Mouse (Mus musculus) bone marrow macrophage, adult 2 months (primary cell): ENCODE data around the gene Il9. TPM values are rescaled to one million over a fixed set of nuclear protein-coding genes. Genes with fewer than 3 reads are reported as not detected.
A peak's percentile ranks its signal among the peaks of the same experiment; 100 is the strongest.

Source experiments
- H3K27ac ChIP-seq: 2 replicates; pipeline ENCODE4 v1.5.1; 2012; ENCODE audit warnings: low read depth, low read length; ENCODE audit not compliant: insufficient read depth
- H3K4me1 ChIP-seq: 2 replicates; pipeline ENCODE4 v1.6.1; 2012; ENCODE audit warnings: low read length; ENCODE audit not compliant: control insufficient read depth, insufficient read depth
- H3K4me3 ChIP-seq: 2 replicates; pipeline ENCODE4 v1.5.1; 2012; ENCODE audit warnings: mild to moderate bottlenecking, low read length, moderate library complexity; ENCODE audit not compliant: insufficient read depth
- CTCF ChIP-seq: IDR thresholded peaks from 2 replicates; pipeline ENCODE4 v1.5.1; 2012; ENCODE audit warnings: low read depth, mild to moderate bottlenecking, low read length, moderate library complexity
- POLR2A ChIP-seq: IDR thresholded peaks from 2 replicates; pipeline ENCODE4 v1.6.1; 2012; ENCODE audit warnings: mild to moderate bottlenecking, low read depth, low read length, borderline replicate concordance
- polyA plus RNA-seq: library from polyadenylated mRNA; stranded (reverse); fragments of >200 nt; gene quantifications from 2 replicates; pipeline ENCODE4 v1.2.4, GENCODE M21; 2012; ENCODE audit not compliant: missing spikeins, insufficient read depth, insufficient read length

Gene Il9
- polyA plus RNA-seq, 1 experiment, result not detected

- Histone ChIP-seq H3K27ac (no peak overlapping the region), H3K4me3 (no peak overlapping the region), H3K4me1 (no peaks in the 10 kb centered on the region)
- TF ChIP-seq CTCF, result no peak
- no peak for TF ChIP-seq POLR2A
These were observed 24.0 kb downstream of the Il9 start for GRCm38 (mm10) chr13:56458001-56458400.

- no peak for TF ChIP-seq POLR2A
- TF ChIP-seq CTCF, result no peak
These were observed 32.0 kb downstream of the Il9 start for GRCm38 (mm10) chr13:56450035-56450434.

GRCm38 (mm10) chr13:56449239-56450030 lies 32.6 kb downstream of the Il9 start:
- no peak for TF ChIP-seq POLR2A
- TF ChIP-seq CTCF, result no peak
- H3K4me1 ChIP-seq, result no peaks in the 10 kb centered on the region
- no peak overlapping the region for H3K27ac ChIP-seq
- no peak overlapping the region for H3K4me3 ChIP-seq

More at GRCm38 (mm10) chr13:56450035-56450434, 32.0 kb downstream of the Il9 start:
- no peak overlapping the region for H3K27ac ChIP-seq
- H3K4me3 ChIP-seq, result no peak overlapping the region
- no peaks in the 10 kb centered on the region for H3K4me1 ChIP-seq

- TF ChIP-seq CTCF, result no peak
- no peak for TF ChIP-seq POLR2A
- no peak overlapping the region for H3K4me3 ChIP-seq
- H3K4me1 ChIP-seq, result no peaks in the 10 kb centered on the region
- no peak overlapping the region for H3K27ac ChIP-seq
These were observed 37.0 kb downstream of the Il9 start for GRCm38 (mm10) chr13:56444996-56445395.

- H3K4me3 ChIP-seq, result no peak overlapping the region
- H3K27ac ChIP-seq, result no peak overlapping the region
- TF ChIP-seq CTCF, result no peak
- no peak for TF ChIP-seq POLR2A
- H3K4me1 ChIP-seq, result no peaks in the 10 kb centered on the region
These were observed 37.9 kb downstream of the Il9 start for GRCm38 (mm10) chr13:56444112-56444511.

GRCm38 (mm10) chr13:56443411-56443810 lies 38.6 kb downstream of the Il9 start:
- Histone ChIP-seq H3K4me1 (no peaks in the 10 kb centered on the region), H3K27ac (no peak overlapping the region), H3K4me3 (no peak overlapping the region)
- TF ChIP-seq POLR2A (no peak), CTCF (no peak)

- Histone ChIP-seq H3K4me3 (peak within 1 kb of the TSS; percentile 15; the same call in 1 of the 2 replicates), H3K4me1 (no peaks in the 10 kb centered on the region), H3K27ac (no peak within 1 kb of the TSS)
- TF ChIP-seq POLR2A (no peak), CTCF (no peak)
These were observed 43.6 kb downstream of the Il9 start, which contains the start of gene Slc25a48 for GRCm38 (mm10) chr13:56438211-56439075. TSS of gene Slc25a48 (plus strand) at chr13:56438355.

GRCm38 (mm10) chr13:56435615-56436287 lies 46.3 kb downstream of the Il9 start:
- no peak overlapping the region for H3K27ac ChIP-seq
- H3K4me3 ChIP-seq, result no peak overlapping the region
- H3K4me1 ChIP-seq, result no peaks in the 10 kb centered on the region
- TF ChIP-seq CTCF (no peak), POLR2A (no peak)

GRCm38 (mm10) chr13:56434311-56434751 lies 47.7 kb downstream of the Il9 start:
- H3K4me1 ChIP-seq, result no peaks in the 10 kb centered on the region
- TF ChIP-seq CTCF, result no peak
- TF ChIP-seq POLR2A, result no peak
- no peak overlapping the region for H3K4me3 ChIP-seq
- H3K27ac ChIP-seq, result no peak overlapping the region

GRCm38 (mm10) chr13:56433466-56433865 lies 48.6 kb downstream of the Il9 start:
- Histone ChIP-seq H3K4me1 (no peaks in the 10 kb centered on the region), H3K27ac (no peak overlapping the region), H3K4me3 (no peak overlapping the region)
- TF ChIP-seq CTCF, result peak; percentile 81; the same call in 1 of the 2 replicates
- TF ChIP-seq POLR2A, result no peak
